Mouse (Mus musculus): ENCODE data around the gene Slc25a47. TPM values are rescaled to one million over a fixed set of nuclear protein-coding genes. Genes with fewer than 3 reads are reported as not detected.

Slc25a47 gene
- 1 to 10 TPM; 1.2 to 3.6 TPM for polyA plus RNA-seq (2017; shearing (Covaris generic))

GRCm38 (mm10) chr12:108835840-108836409 lies at the start of gene Slc25a47, which contains the start of gene Slc25a29:
Gene Slc25a47 (plus strand): TSS chr12:108836046.
Gene Slc25a29 (minus strand): TSS chr12:108835883.

DNA sequence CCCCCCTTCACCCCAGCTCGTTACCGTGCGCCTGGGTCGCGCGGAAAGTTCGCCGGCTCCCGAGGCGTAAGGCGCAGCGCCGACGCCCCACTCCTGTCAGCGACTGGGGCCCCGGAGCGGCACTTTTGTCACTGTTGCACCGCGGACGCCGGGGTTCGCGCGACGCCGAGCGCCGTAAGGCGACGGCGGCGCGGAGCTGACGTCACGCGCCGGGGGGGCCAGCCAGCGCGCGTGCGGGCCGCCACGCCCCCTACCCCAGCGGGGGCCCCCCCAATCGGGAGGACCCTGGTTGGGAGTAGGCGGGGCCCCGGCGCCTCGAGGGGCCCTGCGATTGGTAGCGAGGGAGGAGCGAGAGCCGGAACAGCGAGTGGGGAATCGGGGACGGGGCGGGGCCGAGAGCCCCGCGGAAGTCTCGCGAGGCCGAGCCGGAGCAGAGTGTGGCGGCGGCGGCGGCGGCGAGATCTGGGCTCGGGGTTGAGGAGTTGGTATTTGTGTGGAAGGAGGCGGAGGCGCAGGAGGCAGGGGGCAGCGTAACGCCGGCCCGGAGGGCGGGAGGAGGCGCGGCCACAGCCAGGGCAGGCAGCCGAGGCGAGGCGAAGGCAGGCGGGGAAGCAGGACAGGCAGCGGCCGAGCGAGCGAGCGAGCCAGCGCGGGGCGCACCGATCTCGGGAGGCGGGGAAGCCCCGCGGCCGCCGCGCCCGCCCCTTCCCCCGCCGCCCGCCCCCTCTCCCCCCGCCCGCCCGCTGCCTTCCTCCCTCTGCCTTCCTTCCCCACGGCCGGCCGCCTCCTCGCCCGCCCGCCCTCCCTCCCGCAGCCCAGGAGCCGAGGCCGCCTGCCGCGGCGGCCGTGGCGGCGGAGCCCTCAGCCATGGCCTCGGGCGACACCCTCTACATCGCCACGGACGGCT lies 43.0 kb upstream of the Slc25a47 start, which contains the start of gene Yy1:
Gene Yy1, plus strand, starts transcription at position 428 of the 907 bp plus-strand sequence.

GRCm38 (mm10) chr12:108892989-108893714 lies 57.3 kb downstream of the Slc25a47 start, which contains the start of gene Wdr25:
Gene Wdr25 (plus strand): TSS chr12:108893631.

DNA sequence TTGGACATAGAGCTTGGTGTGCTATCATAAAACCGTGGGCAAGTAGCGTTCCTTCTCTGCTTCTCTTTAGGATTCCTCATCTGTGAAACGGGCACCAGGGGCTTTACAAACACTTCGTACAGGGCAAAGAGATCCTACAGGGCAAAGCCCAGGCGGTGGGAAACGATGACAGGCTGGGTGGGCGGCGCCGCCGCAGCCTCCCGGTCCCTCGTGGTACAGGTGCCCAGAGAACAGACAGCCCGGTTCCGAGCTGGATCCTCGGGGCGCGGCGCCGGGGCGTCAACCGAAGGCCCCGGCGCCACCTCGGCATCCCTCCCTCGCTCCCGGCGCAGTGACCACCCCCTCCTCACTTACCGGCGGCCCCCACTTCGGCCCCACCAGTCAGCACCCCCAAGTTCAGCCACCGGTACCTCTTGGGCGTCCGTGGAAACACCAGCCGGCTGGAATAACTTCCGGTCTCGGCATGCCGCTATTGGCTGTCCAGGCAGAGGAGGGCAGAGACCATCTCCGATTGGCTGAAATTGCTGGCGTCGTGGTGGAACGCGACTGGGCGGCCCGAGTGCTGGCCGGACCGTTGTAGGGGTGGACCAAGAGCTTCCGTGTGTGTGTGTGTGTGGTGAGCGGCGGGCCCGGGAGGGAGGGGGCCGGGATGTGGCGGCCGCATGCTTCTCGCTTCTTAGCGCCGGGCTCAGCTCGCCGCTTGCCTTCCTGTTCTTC lies 58.0 kb downstream of the Slc25a47 start, which contains the start of gene Wars:
Gene Wars, minus strand, starts transcription at position 460 of the 717 bp plus-strand sequence.

Other genes starting within 250 kb of the Slc25a47 start
- 1 to 10 TPM; 3.5 to 7.0 TPM for gene Degs2, start 133.7 kb upstream of the Slc25a47 start, polyA plus RNA-seq (2017; shearing (Covaris generic))
- 10 to 100 TPM; 12.1 to 14.8 TPM for gene Yy1, start 43.1 kb upstream of the Slc25a47 start, polyA plus RNA-seq (2017; shearing (Covaris generic))
- 10 to 100 TPM in 1 of 2 experiments, 1 to 10 TPM in 1; 8.3 to 11.7 TPM for gene Slc25a29, start 163 bp upstream of the Slc25a47 start, polyA plus RNA-seq (2017; shearing (Covaris generic))
- 10 to 100 TPM in 1 of 2 experiments, 1 to 10 TPM in 1; 9.5 to 10.2 TPM for gene Wdr25, start 57.6 kb downstream of the Slc25a47 start, polyA plus RNA-seq (2017; shearing (Covaris generic))
- 10 to 100 TPM; 65.1 to 75.3 TPM for gene Wars, start 58.1 kb downstream of the Slc25a47 start, polyA plus RNA-seq (2017; shearing (Covaris generic))
- 1 to 10 TPM in 1 of 2 experiments, under 1 TPM in 1; 0.09 to 1.7 TPM for gene Begain, start 232.2 kb downstream of the Slc25a47 start, polyA plus RNA-seq (2017; shearing (Covaris generic))

Data from inflammation-experienced regulatory T-cells (primary cell).